Mouse (Mus musculus): ENCODE measurements around the gene Nav2.

Gene Nav2

DNA sequence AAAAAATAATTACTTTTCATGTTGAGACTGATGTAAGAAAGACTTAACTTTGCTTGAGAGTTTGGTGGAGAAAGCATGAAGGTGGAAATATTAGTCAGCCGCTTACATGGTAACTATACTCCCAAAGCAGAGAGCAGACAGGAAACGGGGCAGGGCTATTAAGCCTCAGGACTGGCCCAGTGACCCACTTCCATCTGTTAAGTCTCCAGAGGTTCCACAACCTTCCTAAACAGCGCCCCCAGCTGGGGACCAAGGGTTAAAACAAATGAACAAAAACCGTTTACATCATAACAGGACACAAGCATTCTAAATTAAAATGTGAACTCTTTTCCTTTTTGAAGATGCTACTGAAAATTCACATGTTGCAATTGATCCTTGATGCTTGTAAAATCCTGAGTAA is 29.7 kb downstream of the Nav2 start:
- no peak for DNase-seq

DNA sequence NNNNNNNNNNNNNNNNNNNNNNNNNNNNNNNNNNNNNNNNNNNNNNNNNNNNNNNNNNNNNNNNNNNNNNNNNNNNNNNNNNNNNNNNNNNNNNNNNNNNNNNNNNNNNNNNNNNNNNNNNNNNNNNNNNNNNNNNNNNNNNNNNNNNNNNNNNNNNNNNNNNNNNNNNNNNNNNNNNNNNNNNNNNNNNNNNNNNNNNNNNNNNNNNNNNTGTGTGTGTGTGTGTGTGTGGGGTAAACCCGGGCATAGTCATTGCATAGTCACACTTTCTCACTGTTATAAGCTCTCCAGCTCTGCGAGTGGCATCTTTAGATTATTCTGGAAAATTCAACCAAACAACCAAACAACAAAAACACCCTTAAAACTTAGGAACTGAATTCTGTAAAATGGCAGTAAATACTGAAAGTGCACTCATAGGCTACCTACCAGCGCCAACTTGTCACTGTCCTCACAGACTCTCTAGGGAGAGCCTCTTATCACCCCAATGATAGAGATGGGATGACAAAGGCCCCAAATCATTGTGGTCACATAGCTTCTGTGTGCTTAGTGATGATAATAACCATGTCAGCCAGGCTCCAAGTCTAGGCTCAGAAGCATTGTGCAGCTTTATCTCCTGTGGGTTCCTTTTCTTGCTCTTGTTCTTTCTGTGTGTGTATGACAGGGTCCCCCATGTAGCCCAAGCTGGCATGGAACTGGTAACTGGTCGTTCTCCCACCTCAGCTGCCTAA is 40.0 kb downstream of the Nav2 start:
- no peak for DNase-seq

- no peak for DNase-seq
Observed at GRCm38 (mm10) chr7:48954501-48954900, 46.0 kb downstream of the Nav2 start.

- peak; percentile 91 for DNase-seq
Observed at GRCm38 (mm10) chr7:48958528-48959315, 50.2 kb downstream of the Nav2 start.

DNA sequence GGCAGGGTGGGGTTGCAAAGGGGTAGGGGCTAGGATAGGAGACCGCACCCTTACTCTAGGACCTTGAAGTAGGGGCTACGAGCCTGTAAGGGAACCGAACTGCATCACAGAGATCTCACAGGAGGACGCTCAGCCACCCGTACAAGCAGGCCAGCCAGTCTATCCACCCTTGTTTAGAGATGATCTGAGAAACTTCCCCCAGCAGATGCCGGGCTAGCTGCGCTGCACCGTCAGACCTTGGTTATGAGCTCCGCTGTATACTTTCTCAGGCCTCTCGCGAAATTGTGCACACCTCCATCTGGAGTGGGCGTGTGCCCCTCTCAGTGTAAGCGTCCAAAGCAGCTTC is 50.8 kb downstream of the Nav2 start:
- no peak for DNase-seq

GRCm38 (mm10) chr7:48960152-48960551 is 51.6 kb downstream of the Nav2 start:
- DNase-seq: peak; percentile 42

GRCm38 (mm10) chr7:48961501-48961900 is 53.0 kb downstream of the Nav2 start:
- DNase-seq: peak; percentile 39

DNA sequence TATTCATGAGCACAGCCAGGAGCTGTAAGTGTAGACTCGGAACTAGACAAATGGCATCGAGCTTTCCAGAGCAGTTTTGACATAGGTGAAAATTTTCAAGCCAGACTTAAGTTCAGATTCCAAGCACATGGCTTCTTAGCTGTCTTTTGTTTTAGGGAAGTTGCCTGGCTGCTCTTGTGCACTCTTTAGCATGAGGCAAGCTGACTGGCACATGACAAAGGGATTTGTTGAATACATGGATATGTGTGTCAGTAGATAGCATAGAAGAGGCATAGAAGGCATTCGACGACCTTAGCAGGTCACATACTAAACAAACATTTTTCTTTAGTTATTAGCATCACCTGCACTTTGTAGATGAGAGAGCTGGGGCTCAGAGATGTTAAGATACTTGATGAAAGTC is 53.4 kb downstream of the Nav2 start:
- DNase-seq: no peak

GRCm38 (mm10) chr7:48963112-48963511 is 54.6 kb downstream of the Nav2 start:
- DNase-seq: no peak

GRCm38 (mm10) chr7:48963554-48963953 is 55.0 kb downstream of the Nav2 start:
- DNase-seq: no peak

DNA sequence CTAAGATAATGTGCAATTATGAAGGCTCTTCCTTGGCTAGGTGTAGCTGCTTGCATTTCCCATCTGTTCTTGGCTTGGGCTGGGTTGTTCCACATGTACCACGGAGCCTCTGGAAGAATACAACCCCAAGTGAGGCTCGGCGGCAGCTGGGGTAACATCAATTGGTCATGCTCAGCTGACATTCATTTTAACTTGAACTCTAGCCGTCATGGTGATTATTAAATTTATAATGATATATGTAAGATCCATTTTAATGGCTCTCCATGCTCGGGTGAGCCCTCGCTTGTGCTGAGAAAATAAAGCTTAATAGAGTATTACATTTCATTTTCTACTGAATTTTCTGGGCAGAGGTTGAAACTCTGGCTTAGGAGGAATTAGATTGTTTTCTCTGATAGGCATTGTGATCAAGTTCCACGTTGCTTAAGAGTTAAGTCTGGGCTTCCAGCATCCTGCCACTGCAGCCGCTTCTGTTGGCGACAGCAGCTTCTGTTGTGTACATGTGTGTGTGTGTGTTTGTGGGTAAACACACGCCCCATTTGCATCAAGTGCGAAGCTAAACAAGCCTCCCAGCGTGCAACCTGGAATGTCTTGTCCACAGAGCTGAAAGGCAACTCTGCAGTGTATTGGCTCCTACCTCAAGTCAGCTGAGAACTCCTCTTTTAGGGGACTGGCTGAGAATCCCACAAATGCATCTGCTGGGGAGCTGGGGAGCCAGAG is 57.4 kb downstream of the Nav2 start:
- no peak for DNase-seq

DNA sequence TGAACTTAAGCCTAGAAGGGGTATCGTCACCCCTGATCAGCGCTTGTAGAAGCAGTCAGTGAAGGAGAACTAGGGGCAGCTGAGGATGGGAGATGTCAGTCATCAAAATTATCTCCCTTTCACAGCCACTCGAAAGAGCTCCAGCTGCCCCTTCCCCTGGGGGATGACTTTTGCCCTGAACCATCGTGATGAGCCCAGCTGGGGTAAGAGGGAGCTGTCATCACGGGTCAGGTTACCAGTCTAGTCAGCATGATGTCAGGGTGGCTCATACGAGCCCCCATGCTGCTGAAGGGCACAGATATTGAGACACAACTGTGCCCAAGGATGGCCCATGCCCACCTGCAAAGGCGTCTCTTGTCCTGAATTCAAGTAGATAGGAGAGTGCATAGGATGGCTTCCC is 72.5 kb downstream of the Nav2 start:
- DNase-seq: no peak

DNA sequence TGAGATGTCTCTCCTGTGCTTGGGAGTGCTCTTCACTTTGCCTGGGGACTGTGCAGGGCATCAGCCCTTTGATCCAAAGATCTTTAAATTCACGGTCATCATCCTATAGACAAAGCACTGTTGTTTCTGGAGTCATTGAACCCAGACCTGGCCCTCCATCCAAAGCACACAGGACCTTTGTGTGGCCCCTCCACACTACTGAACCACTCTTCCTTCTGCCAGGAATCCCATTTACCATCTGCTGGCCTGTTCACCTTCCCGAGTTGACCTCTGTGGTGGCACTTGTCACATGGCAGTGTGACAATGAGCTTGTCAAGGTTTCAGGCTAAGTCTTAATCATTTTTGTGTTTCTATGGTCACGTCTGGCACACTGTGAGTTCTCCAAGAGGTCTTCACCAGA is 73.3 kb downstream of the Nav2 start:
- DNase-seq: no peak

GRCm38 (mm10) chr7:48982573-48982972 is 74.1 kb downstream of the Nav2 start:
- DNase-seq: no peak

GRCm38 (mm10) chr7:48991911-48992552 is 83.5 kb downstream of the Nav2 start:
- no peak for DNase-seq

- no peak for DNase-seq
Observed at GRCm38 (mm10) chr7:48995171-48995570, 86.7 kb downstream of the Nav2 start.

GRCm38 (mm10) chr7:48995701-48996100 is 87.2 kb downstream of the Nav2 start:
- DNase-seq: no peak

DNA sequence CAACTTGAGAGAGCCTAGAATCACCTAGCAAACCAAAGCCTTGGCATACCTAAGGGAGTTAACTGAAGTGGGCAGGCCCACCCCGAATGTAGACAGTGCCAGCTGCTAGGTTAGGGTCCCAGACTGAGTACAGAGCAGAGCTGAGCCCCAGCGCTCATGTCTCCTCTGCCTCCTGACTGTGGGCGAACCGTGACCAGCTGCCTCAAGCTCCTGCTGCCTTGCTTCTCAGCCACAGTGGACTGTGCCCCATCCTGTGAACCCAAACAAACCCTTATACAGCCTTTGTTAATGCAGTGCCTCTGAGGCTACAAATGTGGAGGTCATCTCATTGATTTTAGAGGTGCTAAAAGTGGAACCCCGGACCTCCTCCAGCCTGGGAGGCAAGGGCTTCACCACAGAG is 88.3 kb downstream of the Nav2 start:
- no peak for DNase-seq

DNA sequence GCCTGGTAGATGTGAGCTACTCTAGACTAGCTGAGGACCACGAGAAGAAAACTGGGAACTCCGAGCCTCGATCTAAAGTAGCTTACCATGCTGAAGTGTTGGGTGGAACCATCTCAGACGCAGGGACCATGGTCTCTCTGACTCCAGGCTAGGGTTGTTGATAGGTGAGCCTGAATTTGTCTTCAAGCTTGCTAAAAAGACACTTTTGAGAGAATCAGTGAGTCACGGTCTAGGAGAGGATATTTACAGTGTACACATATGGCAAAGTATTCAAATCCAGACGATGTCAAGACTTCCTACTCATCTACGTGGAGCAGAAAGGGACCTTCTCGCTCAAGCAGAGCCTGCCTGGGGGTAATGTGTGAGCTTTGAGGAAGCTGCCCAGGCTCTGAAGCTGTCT is 89.6 kb downstream of the Nav2 start:
- no peak for DNase-seq

GRCm38 (mm10) chr7:48998595-48998994 is 90.1 kb downstream of the Nav2 start:
- no peak for DNase-seq

- no peak for DNase-seq
Observed at GRCm38 (mm10) chr7:49000816-49001215, 92.3 kb downstream of the Nav2 start.

DNA sequence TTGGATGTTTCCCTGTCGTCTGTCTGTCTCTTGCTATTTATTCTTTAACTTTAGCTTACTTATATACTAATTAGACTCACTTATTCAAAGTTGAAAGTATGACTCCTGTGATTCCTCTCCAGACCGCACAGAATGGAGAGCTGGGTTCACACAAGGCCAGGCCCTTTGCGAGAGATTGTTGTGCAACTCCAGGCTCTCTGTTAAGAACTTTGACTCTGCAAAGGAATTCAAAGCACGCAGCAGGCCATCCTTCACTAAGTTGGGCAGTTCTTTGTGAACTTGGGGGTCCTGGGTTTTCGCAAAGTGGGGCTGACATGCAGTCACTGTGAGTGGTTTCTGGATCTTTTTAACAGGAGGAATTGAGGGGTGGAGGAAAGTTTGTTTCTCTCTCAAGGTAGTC is 95.9 kb downstream of the Nav2 start:
- DNase-seq: no peak

DNA sequence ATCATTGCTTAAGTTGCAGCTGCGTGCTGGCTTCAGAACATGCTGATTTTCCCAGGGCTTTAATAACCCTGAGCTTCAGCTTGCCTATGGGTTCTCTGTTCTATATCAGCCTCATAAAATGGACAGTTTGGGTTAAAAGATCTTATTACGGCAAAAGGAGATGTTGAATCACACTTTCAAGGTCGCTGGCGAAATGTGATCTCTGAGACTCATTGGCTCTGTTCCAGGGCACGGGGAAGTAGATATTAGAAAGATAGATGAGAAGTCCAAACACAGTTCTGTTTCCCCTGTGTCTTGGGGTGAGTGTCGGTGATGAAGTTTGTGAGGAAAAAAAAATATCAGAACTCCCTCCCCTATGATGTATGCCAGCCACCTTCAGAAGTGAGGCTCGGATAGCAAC is 98.4 kb downstream of the Nav2 start:
- no peak for DNase-seq

GRCm38 (mm10) chr7:49010739-49011138 is 102.2 kb downstream of the Nav2 start:
- DNase-seq: no peak

Measured in cerebellum, adult 11-12 months (tissue).